Mouse (Mus musculus): ENCODE measurements around the gene Meis1. TPM values are rescaled to one million over a fixed set of nuclear protein-coding genes. Genes with fewer than 3 reads are reported as not detected.

Gene Meis1
- total RNA-seq, 2 experiments from 2014 or later = 2.1 to 2.2 TPM

DNA sequence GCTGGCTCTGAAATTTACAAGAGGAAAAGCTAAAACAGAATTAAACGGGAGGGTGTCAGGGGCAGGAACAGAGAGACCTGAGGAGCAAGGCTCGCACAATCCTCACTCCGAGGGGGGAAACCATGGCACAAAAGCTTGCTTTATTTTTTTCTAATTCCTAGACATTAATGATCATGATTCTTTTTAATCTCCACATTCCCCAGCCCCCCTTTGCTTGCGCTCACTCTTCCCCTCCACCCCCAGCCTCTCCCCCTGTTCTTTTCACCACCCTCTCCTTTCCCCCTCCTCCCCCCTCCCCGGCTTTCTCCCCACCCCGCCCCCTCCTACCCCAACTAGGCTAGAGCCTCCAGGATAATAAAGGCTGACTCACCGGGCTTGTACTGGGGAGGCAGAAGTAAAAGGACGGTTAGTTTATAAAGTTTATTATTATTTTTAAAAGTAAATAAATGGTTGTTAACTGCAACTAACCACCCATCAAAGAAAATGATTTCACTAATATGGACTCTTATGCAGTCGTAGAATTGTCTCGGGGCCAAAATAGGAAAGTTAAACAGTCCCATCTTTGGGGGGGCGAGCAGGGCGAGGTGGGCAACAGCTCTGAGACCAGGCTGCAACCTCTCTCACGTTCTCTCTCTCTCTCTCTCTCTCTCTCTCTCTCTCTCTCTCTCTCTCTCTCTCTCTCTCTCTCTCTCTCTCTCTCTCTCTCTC is 139.9 kb downstream of the Meis1 start:
- DNase-seq (ENCODE audit: low spot score in 2 of 2) = no peak

DNA sequence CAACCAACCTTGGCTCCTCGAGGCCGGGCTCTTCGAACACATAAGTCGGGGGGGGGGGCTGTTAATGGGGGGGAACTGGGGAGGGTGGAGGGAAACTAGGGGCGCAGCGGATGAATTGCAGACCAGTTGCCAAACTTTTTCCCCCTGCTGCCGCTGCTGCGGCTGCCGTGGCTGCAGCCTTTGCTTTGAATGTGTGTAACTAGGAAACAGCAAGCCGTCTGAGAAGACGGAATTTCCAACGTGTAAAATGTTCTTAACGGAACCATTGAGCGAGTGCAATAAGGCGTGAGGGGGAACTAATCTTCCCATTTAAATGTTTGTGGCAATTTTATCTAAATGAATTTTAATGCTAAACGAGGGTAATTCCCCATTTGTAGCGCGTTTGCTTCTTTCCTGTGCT is 140.8 kb downstream of the Meis1 start:
- no peak for DNase-seq (ENCODE audit: low spot score in 2 of 2)

DNA sequence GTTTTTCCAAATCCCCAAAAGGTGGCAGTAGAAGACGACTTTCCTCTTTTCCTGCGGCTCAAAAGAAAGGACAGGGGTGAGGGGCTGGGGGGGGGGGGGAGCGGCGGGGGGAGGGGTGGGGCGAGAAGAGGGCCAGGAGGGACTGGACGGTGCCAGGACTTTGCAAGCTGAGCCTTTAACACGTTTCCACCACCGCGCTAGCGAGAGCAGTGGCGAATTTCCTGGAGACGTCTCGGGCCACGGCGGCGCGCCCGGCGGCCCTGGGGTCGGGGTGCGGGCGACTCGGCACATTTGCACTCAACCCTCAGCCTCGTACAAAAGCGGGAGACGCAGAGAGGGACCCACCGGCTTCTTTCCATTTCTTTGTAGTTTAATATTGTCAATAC is 141.2 kb downstream of the Meis1 start:
- DNase-seq (ENCODE audit: low spot score in 2 of 2) = no peak

DNA sequence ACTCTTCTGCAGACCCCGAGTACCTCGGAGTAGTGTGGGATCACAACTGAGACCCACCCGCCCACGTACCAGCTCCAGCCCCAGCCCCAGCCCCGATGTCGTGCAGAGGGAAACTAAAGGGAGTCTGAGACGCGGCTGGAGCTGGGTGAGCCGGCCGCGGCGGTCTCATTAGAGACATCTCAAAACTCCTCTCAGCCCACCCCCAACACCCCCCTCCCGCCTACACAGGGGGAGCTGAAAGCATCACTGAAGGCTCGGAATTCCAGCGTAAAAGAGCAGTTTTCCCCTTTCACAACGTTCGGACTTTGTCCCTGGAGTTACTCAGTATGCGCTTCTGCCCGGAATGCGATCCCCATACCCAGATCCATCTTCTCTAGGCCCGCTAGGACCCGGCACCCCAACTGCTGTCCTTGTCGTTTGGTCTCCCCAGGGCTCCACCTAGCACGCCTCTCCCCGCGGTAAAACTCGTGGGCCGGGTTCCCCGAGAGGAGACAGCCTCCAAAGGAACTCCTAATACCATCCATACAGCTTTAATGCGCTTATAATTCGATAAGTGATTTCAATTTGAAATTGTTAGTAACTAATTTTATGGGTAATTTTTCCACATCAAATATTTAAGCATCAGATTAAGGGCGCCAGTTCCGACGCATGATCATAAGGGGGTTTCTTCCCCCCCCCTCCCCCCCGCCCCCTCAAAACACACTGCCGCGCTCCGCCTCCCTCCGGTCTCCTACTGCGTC is 141.7 kb downstream of the Meis1 start:
- no peak for DNase-seq (ENCODE audit: low spot score in 2 of 2)

DNA sequence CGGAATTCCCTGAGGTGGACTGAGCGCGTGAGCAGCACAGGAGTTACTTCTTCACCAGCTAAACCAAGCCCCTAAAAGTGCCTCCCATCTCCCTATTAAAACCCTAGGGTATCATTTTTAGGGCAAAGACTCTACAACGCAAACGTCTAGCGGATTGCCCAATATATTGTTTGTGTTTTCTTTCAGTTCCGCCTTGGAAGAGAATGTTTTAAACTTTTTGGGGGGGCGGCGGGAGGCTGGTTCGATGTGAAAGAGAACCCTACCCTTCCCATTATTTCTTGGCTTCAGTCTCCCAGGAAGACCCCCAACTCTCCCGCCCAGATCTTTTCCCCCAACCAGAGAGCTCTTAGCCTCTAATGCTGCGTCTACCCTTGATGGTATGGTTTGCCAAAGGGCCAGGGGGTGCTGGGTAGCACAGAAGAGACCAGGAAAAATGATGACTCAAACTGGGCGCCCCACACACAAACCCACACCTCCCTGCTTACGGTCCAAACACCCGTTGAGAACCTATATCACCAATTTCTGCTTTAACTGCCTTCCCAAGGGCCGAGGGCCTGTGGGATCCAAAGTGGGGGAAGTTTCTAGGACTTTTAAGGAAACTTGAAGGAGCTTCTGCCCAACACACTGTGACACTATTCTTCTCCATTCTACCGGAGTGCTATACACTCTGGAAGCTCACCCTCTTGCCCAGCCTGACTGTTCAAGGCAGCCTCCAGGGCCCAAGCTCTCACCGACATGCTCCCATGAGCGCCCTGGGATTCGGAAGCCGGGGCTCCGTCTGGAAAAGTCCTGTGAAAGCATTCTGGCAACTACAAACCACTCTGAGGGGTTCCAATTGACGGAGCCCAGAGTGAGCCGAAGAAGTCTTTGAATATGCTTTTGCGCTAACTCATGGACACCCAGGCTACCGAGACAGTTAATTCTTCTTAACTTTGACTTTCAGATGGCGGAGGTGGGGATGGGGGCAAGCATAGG is 142.6 kb downstream of the Meis1 start:
- no peak for DNase-seq (ENCODE audit: low spot score in 2 of 2)

DNA sequence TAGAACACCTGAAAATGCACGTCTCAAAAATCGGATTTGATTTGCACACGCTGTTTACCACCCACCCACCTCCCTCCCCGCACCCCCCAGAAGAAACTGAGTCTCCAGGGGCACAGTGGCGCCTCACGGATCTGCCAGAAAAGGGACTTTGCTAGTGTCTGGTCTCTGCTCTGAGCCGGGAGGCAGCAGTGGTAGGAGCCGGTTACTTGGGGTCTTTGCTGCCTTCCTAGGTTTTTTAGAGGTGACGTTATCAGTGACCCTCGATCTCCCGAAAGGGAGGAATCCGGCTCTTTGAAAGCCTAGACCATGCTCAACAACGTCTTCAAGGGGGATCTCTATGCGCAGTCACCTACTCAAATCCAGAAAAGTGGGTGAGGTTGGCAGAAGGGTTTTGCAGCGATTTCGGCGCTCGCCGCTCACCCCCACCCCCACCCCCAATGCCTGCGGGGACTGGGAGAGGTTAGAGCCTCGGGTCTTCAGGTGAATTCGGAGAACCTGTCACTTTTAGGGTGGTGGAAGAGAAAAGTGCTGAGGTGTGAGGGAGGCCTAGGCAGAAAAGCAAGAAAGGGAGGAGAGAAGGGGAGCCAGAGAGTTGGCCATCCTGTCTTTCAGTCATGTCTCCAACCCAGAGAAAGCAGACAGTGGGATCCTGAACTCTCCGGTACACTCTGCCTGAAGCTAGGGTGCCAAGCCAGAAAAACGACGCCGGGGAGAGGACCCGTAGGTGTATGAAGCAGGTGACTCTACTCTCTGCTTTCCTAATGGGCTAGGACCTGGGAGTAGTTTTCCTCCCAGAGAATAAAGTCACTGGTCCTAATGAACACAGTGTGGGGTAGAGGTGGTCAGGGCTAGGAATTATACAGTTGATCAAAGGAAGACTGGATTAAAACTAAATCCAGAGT is 143.5 kb downstream of the Meis1 start:
- no peak for DNase-seq (ENCODE audit: low spot score in 2 of 2)

DNA sequence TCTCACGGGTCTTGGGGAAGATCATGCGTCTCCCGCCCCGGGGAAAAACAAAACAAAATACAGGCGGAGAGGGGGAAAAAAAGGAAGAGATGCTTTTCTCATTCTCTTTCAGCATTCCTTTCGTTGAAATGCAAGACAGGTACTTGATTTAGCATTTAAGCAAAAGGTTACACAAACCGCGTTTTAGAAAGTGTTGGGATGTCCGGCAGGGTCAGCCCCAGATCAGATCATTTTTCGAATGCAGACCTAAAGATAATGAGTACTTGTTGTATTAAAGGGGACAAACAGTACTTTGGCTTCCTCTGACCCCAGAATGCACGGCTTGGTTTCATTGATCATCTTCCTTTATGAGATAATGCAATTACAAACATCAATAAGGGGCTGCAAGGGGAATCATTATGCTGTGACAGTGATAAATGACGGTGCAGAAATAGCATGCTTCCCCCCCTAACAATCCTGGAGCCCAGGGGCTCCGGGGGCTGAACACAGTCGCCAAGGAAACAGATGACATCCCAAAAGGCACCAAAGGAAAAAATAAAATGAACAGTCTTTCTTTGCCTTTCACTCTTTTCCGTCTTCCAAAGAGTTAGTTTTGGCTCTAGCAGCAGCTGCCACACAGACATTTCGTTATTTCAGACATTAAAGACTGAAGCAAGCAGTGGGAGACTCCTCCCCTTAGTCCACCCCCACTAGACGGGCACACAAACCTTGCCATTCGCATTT is 144.3 kb downstream of the Meis1 start:
- DNase-seq (ENCODE audit: low spot score in 2 of 2) = no peak

DNA sequence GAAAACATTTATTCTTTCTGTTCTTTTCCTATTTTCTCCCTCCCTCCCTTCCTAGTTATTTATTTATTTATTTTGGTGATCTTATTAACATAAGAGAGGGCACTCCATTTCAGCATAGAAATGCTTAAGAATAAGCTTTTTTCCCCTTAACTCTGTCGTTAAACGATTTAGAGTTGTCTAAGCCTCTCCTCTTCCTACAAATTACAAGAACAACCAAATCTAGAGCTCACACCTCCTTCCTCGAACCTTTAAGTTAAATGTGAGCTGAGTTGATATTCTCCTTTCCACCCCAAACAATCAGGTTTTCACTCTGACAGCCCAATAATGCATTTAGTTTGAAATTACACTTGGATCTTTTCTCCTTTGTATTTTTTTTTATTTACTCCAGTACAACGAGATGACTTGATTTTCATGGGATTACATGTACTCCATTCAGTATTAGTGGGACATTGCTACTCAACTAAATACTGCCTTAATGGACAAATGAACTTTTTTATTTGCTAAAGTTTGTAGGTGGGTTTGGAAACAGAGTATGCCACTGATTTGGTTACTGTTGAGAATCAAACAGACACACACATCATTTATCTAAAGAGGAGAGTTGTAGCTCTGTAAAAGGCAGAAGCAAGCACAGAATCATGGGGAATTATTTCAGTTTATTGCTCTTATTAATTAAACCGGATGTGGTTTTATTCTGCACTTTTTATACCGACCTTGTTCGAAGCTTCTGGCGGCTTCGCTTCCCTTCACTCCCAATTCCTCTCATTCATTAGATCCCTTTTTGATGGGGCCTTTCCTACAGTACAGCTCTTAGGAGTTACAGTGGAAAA is 145.1 kb downstream of the Meis1 start:
- no peak for DNase-seq (ENCODE audit: low spot score in 2 of 2)

DNA sequence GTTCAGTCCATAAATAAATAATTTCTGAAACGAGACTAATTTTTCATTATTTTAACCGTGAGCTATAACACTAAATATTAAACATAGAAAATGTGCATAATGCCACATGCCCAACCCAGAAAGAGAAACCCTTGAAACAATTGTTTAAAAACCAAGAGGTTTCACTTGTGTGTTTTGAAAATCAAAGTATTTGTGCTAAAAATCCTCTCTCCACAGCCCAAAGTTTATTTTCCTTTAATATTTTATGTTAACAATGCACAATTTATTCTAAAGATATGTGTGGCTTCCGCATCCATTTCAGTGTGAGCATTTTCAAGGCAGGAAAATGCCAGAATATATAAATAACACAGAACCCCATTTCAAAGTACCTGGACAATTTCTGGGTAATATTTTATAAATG is 146.0 kb downstream of the Meis1 start:
- no peak for DNase-seq (ENCODE audit: low spot score in 2 of 2)

DNA sequence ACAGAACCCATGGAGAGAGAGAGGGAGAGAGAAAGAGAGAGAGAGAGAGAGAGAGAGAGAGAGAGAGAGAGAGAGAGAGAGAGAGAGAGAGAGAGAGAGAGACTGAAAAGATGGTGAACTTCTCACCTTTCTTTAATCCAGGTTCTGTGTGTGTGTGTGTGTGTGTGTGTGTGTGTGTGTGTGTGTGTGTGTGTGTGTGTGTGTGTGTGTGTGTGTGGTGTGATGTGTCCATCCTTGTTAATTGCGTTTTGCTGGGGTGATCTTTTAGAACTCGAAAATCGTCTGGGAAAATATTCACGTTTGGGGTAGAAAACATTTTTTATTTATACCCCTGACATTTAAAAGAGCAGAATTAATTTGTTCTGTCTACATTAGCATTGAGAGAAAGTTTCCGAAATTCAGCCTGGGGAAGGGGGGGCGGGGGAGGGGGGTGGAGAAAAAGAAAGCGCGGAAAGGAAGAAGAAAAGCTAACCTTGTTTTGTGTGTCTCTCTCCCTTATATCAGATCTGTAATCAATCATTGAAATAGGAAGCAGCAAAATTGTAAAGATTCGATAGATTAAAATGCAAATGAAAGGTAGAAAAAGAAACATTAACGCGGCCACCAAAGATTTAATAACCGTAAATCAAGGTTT is 146.6 kb downstream of the Meis1 start:
- DNase-seq (ENCODE audit: low spot score in 2 of 2) = no peak

DNA sequence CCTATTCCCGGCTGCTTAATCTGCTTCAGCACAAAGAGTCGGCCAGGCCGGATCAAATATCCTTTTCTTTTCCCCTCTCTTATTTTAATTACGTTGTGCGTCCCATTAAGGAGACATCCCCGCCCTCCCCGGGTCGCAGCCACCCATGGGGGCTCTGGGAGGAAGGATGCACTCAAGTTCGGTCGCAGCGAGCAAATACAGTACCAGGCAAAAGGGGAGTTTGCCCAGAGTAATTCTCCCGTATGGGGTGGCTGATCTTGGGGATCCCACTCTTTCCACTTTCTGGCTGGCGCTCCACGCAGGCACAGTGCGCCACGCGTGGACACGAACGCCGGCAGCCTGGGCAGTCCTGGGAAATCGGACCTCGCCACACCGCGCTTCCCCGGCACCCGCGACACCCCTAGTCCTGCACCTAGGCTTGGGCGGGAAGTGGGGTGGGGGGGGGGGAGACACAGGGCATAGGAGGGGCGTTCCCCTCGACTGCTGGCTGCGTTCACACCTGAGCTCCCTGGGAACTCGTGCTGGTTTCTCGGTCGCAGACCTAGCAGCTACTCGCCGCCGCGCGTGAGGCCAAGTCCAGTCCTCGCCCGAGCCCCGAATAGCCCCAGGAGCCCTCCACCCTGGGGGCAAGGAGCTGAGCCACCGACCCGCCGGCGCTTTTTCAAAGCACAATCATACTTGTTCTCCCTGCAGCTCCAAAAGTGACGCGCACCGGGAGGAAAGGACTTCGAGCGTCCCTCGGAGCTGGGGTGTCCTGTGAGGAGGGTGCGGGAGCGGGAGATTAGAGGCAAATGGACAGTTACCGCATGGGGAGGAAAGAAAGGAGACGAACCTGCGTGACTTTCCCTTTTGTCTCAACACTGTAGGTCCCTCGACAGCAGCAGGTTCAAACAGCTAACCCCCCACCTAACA is 147.4 kb downstream of the Meis1 start:
- DNase-seq (ENCODE audit: low spot score in 2 of 2) = no peak

DNA sequence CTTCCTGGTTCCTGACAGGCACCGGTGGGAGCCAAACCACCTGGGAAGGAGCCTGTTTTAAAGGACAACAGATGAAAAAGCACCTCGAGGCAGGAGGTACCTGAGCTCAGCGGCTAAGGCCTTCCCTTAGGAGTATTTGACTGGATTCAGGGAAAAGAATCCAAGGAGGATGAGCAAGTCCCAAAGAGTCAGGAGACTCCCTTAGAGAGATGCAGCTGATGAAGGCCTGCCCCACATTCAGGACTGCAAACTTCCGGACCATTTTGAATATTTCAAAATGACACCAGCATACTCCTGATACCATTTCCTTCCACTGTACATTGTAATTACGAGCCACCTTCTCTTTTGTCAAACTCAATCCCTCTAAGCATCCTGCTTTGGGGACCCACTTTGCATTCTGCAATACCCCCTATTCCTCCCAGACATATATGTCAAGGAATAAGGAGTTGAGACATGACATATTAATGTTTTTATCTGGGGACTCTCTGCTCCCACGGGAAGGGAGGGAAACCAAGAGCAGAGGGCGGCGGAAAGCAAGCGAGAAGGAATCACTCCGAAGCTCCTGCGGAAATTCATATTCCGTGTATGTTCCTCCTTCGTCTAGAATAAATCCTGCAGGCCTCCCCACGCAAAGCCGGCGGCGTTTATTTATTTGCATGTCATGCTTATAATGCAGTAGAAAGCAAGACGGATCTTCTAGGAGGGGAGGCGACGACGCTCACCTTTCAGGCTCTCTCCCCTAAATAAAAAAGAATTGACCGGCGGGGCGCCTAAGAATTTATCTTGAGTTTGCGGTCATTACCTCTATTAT is 148.5 kb downstream of the Meis1 start:
- no peak for DNase-seq (ENCODE audit: low spot score in 2 of 2)

DNA sequence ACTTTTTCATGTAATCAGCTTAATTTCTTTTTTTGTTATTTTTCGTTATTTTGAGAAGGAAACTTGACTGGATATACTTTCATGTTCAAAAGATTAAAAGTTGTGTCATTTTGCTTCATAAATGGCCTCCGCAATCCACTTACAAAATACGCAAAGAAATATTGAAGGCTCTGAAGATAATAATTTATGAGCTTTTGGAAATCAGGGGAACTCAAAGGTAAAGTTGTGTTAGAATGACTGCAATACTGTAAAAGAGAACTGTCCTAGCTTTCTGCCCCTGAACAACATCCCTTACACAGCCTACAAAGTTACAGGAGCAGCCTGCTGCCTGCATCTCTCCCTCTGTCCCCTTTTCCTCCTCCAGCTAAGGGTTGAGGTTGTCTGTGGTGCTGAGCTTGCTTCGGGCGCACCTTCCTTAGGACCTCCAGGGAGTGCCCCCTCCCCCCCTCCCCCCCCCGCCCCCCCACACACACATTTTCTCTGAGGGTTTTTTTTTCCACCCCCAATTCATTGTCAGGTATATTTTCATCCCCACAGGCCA is 149.3 kb downstream of the Meis1 start:
- DNase-seq (ENCODE audit: low spot score in 2 of 2) = no peak

DNA sequence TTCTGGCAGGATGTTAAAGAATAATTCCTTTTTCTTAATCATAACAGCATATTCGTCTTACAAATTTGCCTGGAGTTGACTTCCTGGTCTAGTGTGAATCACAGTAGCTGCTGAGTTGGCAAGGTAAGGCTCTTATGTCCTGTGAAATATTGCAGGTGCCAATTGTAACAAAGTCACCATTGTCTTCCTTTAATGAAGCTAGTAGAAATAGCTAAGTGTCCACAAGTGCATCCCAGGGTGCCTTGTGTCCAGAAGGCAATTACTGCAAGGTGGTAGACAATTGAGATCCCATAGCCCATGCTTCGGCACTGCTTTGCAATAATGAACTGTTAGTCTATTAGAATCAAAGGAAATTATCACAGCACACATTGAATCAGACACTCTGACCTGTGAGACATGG is 151.1 kb downstream of the Meis1 start:
- DNase-seq (ENCODE audit: low spot score in 2 of 2) = no peak

DNA sequence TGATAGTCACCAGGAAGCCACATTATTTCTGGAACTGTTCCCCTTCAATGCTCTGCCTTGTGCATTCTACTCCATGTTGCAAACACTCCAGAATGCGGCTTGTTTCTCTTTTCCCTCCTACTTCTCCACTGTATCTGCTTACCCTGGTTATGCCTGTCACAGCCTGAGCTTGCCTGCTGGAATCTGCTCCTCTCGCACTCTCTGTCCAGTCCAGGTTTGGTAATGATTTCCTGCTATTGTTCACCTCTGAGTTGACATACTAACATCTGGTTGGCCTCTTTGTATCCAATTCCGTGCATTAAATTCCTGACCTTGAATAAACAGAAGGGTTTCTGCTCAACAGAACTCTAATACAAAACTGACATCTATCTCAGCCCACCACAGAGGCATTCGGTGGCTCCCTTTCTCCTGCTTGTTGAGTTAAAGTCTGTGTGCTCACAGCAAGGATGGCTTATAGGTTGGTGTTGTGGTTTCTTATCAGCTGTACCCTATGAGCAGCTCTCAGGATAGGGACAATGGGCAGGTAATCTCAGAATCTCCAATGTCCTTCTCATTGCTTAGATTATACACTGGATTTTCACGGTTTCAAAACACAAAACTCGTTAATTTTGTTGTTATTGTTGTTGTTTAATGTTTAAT is 152.5 kb downstream of the Meis1 start:
- DNase-seq (ENCODE audit: low spot score in 2 of 2) = no peak

DNA sequence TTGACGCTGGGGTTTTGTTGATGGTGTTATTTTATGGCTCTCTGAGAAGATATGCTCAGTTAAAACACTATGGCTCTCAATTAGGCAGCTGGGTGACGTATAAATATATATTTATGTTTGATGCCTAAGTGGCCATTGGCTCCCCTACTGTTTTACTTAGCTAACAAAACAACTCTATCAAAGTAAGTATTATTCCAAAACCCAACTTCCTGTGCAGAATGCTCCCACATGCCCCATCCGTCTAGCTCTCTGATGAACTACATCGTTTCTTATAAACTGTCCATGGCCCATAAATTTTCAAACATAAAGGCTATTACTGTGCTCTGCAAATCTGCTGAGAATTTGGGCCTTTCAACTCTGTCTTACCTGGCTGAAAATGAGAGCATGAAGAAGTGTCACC is 168.0 kb downstream of the Meis1 start:
- no peak for DNase-seq (ENCODE audit: low spot score in 2 of 2)
